Mouse (Mus musculus): ENCODE data around the gene Pitpnc1.
"Not testable (repeated sequence)": the region's sequence is repeated elsewhere in the genome, so short reads cannot be mapped to it uniquely, and the experiment has no call there.

Gene Pitpnc1

DNA sequence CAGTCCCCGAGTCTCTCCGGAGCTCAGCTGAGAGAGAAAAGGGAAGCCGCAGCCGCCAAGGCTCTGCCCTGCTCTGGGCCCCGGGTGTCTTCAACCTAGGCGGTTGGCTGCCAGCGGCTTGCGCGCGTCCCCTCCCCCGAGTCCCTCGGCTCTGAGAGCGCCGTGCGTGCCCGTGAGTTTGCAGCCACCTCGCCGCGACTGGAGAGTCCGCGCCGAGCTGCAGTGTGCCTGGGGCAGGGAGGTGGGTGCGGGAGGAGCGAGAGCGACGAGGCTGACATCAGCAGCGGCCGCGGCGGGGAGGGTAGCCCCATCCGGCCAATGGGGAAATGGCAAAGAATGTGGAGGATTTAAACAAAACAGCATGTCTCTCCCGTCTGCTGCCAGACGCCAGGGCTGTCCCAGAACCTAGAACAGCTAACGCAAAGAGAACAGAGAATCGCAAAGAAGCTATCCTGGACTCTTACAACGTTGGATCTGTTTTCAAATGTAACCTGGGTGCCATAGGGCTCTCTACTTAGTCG lies at the start of gene Pitpnc1:
Gene Pitpnc1, minus strand, starts transcription at position 179 of the 521 bp plus-strand sequence.
- DNase-seq (ENCODE audit: low spot score) = peak; percentile 80

DNA sequence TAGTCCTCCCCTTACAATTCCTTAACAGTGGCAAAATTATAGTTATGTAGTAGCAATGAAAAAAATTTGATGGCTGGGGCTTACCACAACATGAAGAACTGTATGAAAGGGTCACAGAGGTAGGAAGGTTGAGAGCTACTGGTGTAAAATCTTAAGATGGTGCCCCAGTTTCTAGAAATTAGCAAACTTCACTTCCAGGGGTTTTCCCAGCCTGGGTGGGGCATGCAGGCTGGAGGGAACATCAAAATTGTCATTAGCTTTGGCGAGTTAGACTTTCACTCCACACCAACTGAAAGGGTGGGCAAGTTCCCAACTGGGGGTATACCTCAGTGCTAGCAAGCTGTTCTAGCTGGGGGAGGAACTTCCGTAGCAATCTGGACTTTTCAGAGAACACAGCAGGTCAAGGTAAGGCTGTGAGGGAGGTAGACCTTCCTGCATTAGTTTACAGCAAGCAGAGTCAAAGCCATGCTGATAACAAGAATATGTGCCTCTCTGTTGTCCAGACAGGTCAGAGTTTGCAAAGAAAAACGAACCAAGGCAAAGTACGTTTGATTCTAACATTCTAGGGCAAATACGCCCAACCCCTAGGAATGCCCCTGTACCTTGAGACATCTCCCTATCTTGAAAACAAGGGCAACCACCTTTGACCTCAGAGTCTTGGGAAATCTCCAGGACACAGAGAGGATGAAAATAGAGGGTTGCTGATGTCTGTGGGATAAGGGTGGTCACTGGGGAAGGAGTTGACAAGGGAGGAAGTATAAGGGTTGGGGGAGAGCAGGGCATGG lies 48.3 kb upstream of the Pitpnc1 start:
- DNase-seq (ENCODE audit: low spot score) = no peak

DNA sequence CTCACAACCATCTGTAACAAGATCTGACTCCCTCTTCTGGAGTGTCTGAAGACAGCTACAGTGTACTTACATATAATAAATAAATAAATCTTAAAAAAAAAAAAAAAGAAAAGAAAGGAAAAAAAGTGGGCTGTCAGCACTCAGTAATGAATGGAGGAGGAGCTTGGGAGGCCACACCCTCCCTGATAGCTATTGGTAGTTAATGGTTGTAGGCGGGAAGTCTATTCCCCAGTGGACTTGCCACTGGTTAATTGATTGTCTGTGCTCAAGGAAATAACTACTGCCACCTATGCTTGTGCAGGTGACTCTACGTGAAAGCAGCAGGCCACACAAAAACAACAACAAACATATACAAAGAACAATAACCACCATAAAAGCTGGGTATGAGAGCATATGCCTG lies 45.9 kb upstream of the Pitpnc1 start:
- no peak for DNase-seq (ENCODE audit: low spot score)

DNA sequence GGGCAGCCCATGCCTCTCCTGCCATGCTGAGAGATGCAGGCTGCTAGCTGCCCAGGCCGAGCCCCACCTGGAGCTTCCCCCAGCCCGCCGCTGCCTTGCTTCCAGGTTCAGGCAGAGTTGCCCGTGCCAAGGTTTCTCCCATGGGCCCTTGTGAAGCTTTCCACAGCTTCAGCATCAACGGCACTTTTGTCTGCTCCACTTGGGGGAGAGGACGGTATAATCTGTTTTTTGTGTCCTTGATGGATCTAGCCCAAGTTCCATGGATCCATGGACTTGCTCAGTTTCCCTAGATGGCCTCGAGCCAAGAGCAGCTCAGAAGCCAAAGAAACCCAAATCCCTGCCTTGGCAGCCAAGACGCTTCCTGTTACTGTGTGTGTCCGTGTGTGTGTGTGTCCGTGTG lies 42.5 kb upstream of the Pitpnc1 start:
- no peak for DNase-seq (ENCODE audit: low spot score)

DNA sequence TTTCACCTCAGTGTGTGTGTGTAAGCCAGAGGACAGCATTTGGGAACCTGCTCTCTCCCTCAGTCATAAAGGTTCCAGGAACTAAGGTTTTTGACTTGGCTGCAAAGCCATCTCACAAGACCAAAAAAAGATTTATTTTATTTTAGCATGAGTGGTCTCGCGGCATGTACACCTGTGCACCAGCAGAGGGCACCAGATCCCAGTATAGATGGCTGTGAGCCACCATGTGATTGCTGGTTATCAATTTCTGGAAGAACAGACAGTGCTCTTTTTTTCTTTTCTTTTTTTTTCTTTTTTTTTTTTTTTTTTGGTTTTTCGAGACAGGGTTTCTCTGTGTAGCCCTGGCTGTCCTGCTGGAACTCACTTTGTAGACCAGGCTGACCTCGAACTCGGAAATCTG lies 41.5 kb upstream of the Pitpnc1 start:
- peak; percentile 60 for DNase-seq (ENCODE audit: low spot score)

DNA sequence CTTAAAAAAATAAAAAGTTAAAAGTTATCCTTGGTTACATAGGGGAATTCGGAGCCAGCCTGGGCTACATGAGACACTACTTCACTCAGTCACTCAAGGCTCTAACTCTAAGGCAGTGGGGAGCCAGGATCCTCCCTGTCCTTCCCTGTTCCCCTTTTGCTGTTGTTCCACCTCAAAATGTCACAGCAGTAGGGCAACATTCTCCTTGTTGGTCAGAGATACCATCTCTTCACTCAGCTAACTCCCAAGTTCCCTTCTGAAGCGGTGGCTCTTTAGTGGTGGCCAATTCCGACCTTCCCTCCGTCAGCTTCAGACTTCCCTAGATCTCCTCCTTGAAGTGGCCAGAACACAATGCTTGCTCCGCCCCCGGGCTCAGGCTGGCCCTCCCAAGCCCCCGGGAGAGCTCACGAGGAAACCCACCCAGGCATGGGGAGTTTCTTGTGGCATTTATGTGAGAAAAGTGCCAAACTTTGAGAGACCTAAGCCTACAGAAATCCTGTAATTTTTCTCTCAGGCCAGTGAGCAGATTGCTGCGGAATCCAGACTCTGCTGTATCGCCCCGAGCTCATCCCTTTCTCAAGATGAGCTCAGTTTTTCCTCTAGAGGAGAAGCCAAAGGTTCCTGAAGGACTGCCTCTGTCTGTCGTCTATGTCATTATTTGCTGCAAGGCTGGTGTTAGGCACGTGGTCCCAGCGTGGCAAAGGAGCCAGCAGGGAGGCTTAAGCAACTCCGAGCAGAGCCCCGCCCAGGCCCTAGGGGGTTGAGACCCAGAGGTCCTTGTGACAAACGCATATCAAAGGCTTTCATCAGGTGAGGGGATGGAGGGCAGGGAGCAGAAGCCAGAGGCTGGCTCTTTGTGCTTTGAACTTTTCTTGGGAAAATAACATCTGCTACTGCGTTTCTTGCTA lies 40.1 kb upstream of the Pitpnc1 start:
- peak; percentile 44 for DNase-seq (ENCODE audit: low spot score)

DNA sequence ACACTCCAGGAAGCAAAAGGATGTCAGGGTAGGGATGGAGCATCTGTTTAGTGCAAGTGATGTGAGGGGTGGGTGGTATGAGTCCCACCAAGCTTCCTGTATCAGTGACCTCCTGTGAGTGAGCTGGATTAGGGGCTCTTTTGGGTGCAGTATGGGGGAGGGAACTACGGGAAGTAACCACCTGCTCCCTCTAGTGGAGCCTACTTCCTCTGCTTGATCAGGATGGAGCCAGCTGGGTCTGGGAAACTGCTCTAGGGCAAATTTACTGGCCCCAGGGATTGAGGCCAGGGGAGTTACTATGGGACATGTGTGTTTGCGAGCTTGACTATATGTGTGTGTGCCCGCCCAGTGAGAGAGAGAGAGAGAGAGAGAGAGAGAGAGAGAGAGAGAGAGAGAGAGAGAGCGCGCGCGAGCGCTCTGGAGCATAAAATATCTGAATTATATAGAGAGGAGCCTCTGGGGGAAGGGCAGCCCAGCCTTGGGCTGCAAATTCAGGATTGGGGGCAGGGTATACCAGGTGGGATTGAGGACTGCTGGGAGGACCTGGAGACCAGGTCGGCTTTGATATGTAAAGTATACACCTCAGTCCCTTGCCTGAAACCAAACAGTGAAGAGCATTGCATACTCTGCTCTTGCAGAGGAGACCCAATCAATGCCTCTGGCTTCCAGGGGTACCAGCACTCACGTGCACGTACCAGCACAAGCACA lies 39.3 kb upstream of the Pitpnc1 start:
- DNase-seq (ENCODE audit: low spot score) = peak; percentile 12

DNA sequence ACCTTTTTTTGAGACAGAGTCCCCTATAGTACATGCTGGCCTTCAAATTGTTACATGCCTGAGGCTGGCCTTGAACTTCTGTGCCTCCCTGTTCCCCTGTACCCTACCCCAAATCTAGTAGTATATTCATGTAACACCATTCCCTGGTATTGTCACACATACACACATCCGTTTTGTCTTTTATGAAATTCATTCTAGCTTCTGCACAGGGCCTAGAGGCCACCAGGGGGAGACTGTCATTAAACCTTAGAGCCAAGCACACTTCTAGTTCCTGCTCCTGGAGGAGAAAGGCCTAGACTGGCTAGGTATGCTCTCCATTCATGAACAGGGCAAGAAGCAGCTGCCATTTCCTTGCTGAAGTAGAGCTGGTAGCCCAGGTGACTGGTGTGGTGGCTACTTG lies 35.8 kb upstream of the Pitpnc1 start:
- no peak for DNase-seq (ENCODE audit: low spot score)

DNA sequence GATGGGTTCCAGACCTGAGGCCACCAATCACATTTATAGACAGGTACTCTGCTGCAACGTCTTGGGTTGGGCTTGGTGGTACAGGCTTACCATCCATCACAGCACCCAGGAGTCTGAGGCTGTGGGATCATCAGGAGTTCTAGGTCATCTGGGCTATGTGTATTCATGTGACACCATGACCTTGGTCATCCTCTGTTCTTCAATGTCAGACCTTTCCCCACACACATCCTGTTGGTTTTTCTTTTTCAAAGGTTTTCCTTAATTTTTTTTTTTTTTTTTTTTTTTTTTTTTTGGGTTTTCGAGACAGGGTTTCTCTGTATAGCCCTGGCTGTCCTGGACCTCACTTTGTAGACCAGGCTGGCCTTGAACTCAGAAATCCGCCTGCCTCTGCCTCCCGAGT lies 33.9 kb upstream of the Pitpnc1 start:
- not testable (repeated sequence) for DNase-seq (ENCODE audit: low spot score)

DNA sequence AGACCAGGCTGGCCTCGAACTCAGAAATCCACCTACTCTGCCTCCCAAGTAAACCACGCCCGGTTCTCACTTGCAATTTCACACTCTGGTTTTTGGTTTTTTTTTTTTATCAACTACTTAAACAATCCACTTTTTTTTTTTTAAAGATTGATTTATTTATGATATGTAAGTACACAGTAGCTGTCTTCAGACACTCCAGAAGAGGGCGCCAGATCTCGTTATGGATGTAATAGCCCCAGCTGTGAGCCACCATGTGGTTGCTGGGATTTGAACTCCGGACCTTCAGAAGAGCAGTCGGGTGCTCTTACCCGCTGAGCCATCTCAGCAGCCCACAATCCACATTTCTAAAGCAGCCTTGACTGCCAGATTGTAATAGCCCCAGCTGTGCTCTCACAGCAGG lies 32.3 kb upstream of the Pitpnc1 start:
- no peak for DNase-seq (ENCODE audit: low spot score)

DNA sequence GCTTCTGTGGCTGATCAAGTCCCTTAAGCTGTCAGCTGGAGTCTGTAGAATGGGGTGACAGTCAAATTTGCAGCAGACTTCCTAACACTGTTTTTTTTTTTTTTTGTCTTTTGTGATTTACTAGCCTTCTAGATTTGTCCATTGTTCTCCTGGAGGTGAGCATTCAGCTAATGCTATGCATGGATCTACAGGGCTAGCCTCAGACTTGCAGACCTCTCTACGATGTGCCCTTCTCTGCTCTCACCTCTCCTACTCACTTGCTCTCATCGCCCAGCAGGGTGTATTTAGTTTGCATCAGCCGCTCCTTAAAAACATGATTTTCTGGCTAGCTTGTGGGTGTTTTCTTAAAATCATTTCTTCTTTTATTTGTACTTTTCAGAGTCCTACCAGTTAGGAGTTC lies 13.8 kb upstream of the Pitpnc1 start:
- no peak for DNase-seq (ENCODE audit: low spot score)

DNA sequence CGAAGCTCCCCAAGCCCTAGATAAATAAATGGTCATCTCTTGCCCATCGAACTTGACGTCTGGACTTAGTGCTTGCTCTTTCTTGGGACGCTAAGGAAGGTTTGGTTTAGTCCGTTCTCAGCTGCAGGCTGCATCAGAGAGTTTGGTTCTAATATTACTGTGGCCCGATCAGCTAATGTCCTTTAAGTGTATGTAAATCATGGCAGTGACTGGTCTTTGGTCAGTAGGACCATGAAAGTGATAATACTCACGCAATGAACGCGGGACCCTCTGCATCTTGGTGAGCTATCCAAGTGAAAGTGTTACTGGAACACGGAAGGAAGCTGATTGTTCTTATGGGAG lies 9.3 kb upstream of the Pitpnc1 start:
- DNase-seq (ENCODE audit: low spot score) = no peak

DNA sequence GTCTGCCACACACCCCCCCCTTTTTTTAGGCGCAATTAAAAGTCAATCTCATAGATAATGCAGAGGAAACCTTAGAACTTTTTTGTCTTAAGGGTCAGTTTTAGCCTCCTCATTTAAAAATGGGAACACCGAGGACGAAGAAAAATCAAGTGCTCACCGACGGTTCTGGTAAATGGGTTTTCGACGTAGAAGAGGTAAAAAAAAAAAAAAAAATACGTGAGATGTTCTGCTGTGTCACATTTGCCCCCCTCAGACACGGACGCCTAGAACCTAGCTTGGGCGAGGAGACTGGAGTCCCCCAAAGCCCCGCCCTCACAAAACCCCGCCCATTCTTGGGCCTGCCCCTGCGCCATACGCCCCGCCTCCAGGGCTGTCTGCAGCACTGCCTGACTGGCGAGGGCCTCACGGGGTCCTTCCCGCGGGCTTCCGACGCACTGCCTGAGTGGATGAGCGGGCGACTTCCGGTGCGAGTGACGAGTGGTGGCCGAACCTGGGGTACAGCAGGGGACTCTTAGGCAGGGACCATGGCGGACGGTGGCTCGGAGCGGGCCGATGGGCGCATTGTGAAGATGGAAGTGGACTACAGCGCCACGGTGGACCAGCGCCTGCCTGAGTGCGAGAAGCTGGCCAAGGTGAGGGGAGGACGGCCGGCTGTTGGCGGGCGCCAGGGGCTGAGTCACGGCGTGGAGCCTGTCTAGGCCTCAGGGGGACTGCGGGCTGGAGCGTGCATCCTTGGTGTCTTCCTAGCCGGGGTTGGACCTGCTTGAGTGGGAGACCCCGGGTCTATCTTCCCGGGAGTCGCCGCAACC lies 8.8 kb upstream of the Pitpnc1 start, which contains the start of gene Psmd12:
Gene Psmd12, plus strand, starts transcription at position 432 of the 809 bp plus-strand sequence.
- peak; percentile 93 for DNase-seq (ENCODE audit: low spot score)

DNA sequence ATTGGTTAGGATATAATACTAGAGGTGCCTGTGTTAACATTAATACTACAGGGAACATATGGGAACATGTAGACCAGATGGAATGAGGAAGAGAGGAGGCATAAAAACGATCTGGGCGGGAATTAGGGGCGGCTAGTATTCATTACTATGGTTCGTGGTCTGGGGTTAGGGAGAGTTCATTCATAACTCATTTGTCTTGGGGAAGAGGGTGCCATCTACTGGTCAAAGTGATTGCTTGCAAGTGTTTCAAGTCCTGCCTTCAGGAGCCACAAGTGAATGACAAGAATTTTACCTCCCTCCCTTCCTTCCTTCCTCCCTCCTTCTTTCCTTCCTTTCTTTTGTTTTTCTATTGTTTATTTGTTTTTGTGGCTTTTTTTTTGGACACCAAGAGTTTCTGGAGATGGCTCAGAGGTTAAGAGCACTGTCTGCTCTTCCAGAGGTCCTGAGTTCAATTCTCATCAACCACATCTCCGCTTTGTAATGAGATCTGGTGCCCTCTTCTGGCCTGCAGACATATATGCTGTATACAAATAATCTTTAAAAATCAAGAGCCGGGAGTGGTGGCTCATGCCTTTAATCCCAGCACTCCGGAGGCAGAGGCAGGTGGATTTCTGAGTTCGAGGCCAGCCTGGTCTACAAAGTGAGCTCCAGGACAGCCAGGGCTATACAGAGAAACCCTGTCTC lies 2.8 kb upstream of the Pitpnc1 start:
- peak; percentile 72 for DNase-seq (ENCODE audit: low spot score)

DNA sequence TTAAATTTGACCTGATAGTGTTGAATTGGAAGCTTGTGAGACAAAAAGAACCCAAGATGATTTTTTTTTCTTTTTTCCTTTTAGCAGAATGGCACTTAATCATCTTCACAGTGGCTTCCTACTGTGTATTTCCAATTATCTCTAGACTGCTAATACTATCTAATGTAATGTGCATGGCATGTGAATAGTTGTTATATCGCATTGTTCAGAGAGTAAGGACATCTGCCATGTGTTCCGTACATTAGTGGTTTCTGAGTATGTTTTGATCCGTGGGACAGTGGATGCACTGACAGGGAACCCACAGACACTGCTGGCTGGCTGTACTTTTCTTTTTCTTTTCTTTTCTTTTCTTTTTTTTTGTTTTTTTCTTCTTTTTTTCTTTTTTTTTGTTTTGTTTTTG lies 1.8 kb upstream of the Pitpnc1 start:
- DNase-seq (ENCODE audit: low spot score) = no peak

DNA sequence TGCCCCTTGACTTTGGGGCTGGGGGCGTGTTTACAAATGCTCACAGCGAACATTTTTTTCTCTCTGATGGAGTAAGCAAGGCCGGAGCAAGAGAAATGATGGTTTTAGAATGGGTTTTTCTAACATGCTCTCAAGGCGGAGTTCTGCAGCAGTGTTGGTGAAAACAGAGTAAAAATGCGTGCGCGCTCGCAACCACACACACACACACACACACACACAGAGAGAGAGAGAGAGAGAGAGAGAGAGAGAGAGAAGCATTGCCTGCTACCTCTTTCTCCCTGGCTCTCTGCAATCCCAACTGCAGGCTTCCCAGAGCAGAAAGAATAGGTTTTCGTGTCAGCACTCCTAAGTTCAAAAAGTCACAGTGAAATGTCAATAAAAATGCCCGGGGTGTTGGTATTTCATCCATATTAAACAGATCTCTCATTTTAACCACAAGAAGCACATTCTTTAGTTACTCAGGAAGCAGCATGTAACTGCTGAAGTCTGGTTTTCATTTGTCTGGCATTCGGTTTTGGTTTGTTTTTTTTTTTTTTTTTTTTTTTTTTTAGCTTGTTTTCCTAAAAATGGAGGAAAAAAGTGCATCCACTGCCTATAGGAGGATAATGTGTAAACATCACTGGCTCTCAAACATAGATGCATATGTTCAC lies 697 bp upstream of the Pitpnc1 start:
- DNase-seq (ENCODE audit: low spot score) = no peak

DNA sequence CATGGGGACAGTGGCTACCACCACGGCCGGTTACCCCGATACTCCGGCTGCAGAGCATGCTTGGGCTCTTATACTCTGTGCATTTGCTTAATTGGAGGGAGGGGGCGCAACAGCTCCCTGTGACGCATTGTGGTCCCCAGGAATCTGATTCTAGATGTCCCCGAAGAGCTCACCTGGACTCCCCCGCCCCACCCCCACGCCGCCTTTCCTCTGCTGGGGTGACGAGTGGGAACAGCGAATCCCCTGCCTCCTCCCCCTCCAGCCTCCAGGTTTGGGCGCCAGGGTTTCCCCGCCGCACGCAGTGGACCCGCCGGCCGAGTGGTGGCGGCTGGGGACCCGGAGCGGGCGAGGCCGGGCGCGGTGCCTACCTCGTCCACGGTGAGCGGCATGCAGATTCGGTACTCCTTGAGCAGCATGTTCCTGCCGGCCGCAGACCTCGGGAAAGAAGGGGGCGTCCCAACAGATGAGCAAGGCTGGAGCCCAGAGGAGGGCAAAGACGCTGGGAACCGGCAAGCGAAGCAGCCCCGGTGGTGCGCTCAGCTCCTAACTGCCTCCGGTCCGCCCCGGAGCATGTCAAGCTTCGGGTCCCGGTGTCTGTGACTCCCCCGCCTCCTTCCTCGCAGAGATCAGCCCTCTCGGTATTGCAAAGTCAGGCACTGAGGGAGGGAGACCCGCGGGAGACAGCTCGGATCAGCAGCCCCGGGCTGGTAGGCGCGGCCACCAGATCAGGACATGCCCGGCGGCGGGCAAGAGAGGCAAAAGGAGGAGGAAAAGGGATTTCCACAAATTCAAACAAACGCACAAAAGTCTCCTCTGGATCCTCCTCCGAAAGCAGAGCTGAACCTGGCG lies 752 bp downstream of the Pitpnc1 start:
- DNase-seq (ENCODE audit: low spot score) = peak; percentile 47

DNA sequence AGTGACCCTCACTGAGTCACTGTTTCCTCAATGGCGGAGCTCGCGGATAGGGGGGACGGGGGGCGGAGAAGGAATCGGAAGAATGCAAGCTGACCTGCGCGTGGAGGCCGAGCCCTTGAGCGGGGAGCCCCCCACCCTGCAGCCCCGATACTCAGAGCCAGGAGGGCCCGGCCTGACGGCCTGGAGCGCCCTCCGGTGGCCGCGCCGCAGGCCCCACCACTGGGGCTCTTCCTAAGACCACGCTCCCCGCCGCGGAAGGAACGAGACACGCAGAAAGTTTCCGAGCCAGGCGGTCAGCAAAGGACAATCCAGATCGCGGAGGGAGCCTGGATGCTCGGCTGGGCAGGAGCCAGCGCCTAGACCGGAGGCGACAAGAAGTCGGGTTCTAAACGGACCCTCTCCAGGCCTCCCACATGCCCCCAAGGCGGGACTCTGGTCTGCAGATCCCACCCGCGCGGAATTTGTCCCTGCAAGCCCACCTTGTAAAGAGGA lies 1.4 kb downstream of the Pitpnc1 start:
- DNase-seq (ENCODE audit: low spot score) = peak; percentile 74
